Mouse (Mus musculus) kidney, postnatal 4 days (tissue): ENCODE data around the gene Plppr3.

Experiments
- DNase-seq, 2 experiments: peaks; one replicate each; pipeline ENCODE4 v3.0.0; 2021; ENCODE audit warnings: mixed read lengths in 2 of 2

Plppr3 gene

GRCm38 (mm10) chr10:79865801-79866295 is 8.6 kb downstream of the Plppr3 start:
- DNase-seq, result peak; percentile 50 to 70

- peak in 1 of 2 experiments; percentile 52 for DNase-seq
Measured at GRCm38 (mm10) chr10:79865189-79865601, 9.2 kb downstream of the Plppr3 start.

GRCm38 (mm10) chr10:79864351-79865188 is 9.9 kb downstream of the Plppr3 start:
- peak in 1 of 2 experiments; percentile 5 for DNase-seq

GRCm38 (mm10) chr10:79862925-79863324 is 11.5 kb downstream of the Plppr3 start:
- DNase-seq, result peak; percentile 52 to 55

- peak; percentile 42 to 59 for DNase-seq
Measured at GRCm38 (mm10) chr10:79862049-79862788, 12.2 kb downstream of the Plppr3 start.

- DNase-seq, result peak; percentile 58 to 74
Measured at GRCm38 (mm10) chr10:79861230-79862048, 13.0 kb downstream of the Plppr3 start.

GRCm38 (mm10) chr10:79860079-79860911 is 14.1 kb downstream of the Plppr3 start:
- no peak for DNase-seq

GRCm38 (mm10) chr10:79859116-79859515 is 15.3 kb downstream of the Plppr3 start:
- DNase-seq, result peak; percentile 49 to 62

GRCm38 (mm10) chr10:79858416-79859074 is 15.9 kb downstream of the Plppr3 start:
- DNase-seq, result peak; percentile 84 to 88

- DNase-seq, result no peak
Measured at GRCm38 (mm10) chr10:79857894-79858293, 16.5 kb downstream of the Plppr3 start.

- DNase-seq, result peak; percentile 83 to 90
Measured at GRCm38 (mm10) chr10:79857452-79857811, 17.0 kb downstream of the Plppr3 start.

GRCm38 (mm10) chr10:79856704-79857451 is 17.6 kb downstream of the Plppr3 start:
- DNase-seq, result no peak

- no peak for DNase-seq
Measured at GRCm38 (mm10) chr10:79856280-79856679, 18.2 kb downstream of the Plppr3 start.

GRCm38 (mm10) chr10:79855558-79856184 is 18.8 kb downstream of the Plppr3 start:
- DNase-seq, result peak; percentile 80 to 89

GRCm38 (mm10) chr10:79854801-79855541 is 19.5 kb downstream of the Plppr3 start:
- DNase-seq, result peak; percentile 80 to 89

GRCm38 (mm10) chr10:79853860-79854795 is 20.3 kb downstream of the Plppr3 start, which contains the start of gene Ptbp1:
Gene Ptbp1, plus strand, starts transcription at chr10:79854427.
- DNase-seq, result peak; percentile 100

- DNase-seq, result peak; percentile 99
Measured at GRCm38 (mm10) chr10:79853392-79853791, 21.0 kb downstream of the Plppr3 start.

- peak in 1 of 2 experiments; percentile 62 for DNase-seq
Measured at GRCm38 (mm10) chr10:79852827-79853226, 21.6 kb downstream of the Plppr3 start.
